Mouse (Mus musculus) neutrophil, adult 83 days (primary cell): ENCODE data around the gene Taf1d. TPM values are rescaled to one million over a fixed set of nuclear protein-coding genes. Genes with fewer than 3 reads are reported as not detected.

ENCODE experiments used
- total RNA-seq, 2 experiments: library from RNA; stranded (reverse); gene quantifications; one replicate each; pipeline ENCODE4 v1.2.4; 2023

Gene Taf1d
- 100 to 1,000 TPM; 373 to 427 TPM for total RNA-seq

DNA sequence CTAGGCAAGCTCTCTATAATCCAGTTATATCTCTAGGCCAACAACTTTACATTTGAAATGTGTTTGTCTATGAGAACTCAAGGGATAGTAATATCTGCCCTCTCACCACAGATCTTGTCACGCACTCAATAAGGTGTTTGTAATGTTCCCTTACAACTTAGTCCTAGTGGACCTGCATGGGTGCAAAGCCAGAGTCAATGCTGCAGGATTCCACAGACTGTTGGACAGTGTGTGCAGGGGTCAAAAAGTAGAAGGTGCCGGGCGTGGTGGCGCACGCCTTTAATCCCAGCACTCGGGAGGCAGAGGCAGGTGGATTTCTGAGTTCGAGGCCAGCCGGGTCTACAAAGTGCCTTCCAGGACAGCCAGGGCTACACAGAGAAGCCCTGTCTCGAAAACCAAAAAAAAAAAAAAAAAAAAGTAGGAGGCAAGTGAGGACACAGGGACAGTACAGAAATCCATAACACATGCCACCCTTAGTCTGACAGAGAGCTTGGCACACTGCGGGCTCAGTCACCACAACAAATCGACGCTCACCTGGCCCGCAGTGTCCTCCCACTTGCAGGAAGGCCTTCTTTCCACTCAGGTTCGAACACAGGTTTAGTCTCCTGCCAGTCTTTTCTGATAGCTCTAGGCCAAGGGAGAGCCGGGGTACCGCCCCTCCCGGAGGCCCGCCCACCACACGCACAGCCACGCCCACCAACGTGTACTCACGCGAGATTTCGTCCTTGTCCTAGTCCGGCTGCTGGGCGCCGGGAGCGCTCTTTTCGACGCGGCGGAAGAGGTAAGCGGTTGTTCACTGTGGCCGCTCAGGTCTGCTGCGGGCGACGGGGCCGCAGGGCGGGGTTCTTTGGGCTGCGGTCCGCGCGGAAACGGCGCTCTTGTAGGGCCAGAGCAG lies at the start of gene Taf1d:
Taf1d (plus strand) TSS at position 712 of the 895 bp plus-strand sequence.

GRCm38 (mm10) chr9:15279649-15280490 lies 26.1 kb upstream of the Taf1d start, which contains the start of gene Med17:
Gene Med17 (minus strand): TSS chr9:15279931.

DNA sequence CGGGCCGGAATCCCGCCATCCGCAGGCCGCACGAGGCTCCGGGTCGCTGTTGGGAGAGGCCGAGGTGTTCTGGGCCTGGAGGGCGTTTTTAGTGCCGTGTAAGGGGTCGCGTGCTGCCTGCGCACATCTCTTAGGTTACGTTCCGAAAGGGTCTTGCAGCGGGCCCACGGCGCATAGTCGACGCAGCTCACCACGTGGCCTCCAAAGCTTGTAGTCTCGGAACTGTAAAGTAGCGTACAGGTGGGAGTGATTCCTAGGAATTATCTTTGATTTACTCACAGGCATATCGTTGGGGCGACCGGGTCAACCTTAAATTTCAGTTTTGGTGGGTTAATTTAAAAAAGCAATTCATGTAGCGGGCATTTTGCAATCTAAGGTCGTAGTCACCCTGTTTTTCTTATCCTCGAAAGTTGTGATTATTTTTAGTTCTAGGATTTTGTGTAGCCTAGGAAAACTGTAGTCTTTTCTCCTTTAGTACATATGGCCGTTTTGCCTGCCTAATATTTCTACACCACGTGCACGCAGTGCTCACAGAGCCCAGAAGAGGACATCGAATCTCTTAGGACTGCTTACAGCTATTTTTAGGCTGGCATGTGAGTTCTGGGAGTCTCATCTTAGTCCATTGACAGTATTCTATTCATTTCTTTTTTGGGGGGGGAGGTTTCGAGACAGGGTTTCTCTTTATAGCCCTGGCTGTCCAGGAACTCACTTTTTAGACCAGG lies 545 bp downstream of the Taf1d start, which contains the start of gene 4931406C07Rik:
4931406C07Rik (minus strand) TSS at position 51 of the 722 bp plus-strand sequence.

DNA sequence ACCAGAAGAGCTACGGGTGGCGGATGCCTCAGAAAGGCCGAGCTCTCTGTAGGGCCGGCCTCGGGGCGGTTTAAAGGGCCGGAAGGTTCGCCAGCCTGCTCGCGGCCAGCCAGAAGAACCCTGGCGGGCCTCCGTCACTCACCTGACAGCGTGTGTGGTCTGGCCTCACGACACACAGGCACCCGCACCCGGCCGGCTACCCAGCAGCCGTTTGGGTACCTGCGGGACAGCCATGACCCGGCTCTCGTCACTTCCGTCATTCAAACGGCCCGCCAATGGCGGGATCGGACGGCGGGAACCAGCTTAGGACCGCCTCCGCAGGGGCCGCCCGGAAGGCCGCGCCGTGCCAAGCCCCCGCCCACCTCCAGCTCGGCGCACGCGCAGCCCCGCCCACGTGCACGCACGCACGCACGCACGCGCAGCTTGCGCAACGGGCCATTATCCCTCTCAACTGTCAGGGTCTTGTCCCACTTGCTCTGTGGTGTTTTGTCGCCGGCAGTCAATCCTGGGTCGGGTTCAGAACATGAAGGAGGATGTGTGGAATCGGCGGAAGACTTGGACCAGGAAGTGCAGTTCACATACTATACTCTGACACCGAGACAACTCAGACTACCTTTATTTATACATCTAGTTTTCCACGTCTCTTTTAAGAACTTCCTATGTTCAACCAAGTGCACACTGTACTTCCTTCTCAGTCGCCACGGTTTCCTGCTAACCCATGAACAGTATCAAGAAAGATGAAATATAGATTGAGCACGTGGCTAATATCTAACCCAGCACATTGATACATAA lies 51.7 kb downstream of the Taf1d start, which contains the start of gene Cep295:
Cep295 (minus strand) TSS at position 305 of the 792 bp plus-strand sequence.

Other genes starting within 250 kb of the Taf1d start
- gene Hephl1, start 194.1 kb upstream of the Taf1d start, total RNA-seq, result not detected
- gene Vstm5, start 67.2 kb upstream of the Taf1d start, total RNA-seq, result not detected
- gene Med17, start 26.3 kb upstream of the Taf1d start, total RNA-seq, result 10 to 100 TPM; 27.2 to 30.5 TPM
- 1 to 10 TPM; 6.5 to 8.2 TPM for gene 4931406C07Rik, start 234 bp downstream of the Taf1d start, total RNA-seq
- gene Cep295, start 51.6 kb downstream of the Taf1d start, total RNA-seq, result 10 to 100 TPM; 25.2 to 25.8 TPM
- 1 to 10 TPM; 2.4 to 3.7 TPM for gene Smco4, start 187.2 kb downstream of the Taf1d start, total RNA-seq